Mouse (Mus musculus): Measurements from ENCODE around the gene Gm13420. TPM values are rescaled to one million over a fixed set of nuclear protein-coding genes. Genes with fewer than 3 reads are reported as not detected.
"Not testable (repeated sequence)": the region's sequence is repeated elsewhere in the genome, so short reads cannot be mapped to it uniquely, and the experiment has no call there.

Gm13420 gene
- total RNA-seq, 2 experiments from 2014 or later: 2.1 to 2.5 TPM

DNA sequence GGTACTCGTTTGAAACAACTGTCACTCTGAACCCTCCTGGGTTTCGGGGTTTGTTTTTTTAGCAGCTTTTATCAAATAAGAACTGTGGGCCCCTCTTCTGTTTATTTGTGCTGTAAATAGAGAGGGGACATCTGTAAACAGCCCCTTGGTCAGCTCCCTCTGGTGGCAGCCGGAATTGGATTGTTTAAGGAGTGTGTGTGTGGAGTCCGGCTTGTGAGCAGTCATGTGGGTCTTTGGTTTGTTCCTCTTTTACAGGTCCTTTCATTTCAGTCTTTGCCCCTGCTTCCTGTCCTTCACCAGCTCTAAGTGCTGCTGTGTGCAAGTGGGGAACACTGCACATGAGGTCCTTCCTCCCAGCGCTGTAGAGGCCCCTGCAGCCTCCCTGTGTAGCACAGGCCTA, 12.1 kb downstream of the Gm13420 start:
- no peak for DNase-seq (ENCODE audit: low spot score in 2 of 2)

DNA sequence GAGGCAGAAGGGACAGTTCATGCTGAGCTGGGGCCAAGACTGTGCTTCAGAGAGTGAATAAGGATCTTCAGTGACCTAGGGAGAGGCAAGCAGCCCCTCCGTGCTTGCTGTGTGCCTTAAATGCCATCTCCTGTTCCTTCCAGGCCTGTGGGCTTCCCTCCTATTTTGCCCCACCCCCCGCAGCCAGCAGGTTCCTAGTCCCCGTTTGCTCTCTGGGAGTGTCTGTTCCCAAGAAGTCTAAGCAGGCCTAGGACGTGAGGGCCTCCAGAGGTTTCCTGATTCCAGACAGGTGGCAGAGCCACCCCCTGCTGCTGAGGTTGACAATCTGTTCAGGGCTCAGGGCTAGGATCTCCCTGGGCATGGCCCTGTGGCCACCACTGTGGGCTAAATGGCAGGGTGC, 12.7 kb downstream of the Gm13420 start:
- no peak for DNase-seq (ENCODE audit: low spot score in 2 of 2)

DNA sequence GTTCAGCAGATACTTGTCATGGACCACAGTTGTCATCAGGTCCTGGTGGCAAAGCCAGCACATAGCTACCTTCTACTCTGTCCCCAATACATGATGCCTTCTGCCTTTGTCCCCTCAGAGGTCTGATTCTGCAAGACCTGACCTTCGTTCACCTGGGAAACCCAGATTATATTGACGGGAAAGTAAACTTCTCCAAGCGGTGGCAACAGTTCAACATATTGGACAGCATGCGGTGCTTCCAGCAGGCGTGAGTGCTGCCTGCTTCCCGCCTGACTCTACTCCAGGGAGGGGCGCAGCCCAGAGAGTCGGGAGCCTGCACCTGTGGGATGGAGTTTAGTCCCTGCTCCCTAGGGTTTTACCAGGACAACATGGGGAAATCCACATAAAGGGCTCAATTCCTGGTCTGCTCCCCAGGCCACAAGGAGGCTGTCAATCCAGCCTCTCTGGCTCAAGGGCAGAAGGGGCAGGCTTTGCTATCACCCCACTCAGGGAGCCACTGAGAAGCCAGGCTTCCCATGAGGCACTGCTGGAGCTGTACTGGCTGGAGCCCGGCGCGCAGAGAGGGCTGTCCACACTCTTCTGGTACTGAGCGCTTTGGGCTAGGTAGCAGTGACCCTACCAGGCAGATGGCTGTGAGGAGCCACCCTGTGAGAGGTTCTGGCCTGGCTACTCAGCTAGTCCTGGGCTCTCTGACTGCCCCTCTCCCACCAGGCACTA, 14.1 kb downstream of the Gm13420 start:
- no peak for DNase-seq (ENCODE audit: low spot score in 2 of 2)

DNA sequence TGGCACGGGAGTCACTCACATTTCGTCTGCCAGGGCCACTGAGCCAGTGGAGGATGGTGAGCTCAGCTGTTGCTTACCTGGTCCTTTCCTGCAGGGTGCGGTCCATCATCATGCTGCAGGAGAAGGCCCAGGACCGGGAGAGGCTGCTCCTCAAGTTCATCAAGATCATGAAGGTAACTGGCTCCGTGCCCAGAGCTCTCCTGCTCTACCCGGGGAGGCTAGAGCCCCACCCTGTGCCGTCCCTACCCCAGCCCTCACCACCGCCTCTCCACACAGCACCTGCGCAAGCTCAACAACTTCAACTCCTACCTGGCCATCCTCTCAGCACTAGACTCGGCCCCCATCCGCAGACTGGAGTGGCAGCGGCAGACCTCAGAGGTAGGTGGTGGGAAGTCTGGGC, 15.8 kb downstream of the Gm13420 start:
- DNase-seq (ENCODE audit: low spot score in 2 of 2): no peak

DNA sequence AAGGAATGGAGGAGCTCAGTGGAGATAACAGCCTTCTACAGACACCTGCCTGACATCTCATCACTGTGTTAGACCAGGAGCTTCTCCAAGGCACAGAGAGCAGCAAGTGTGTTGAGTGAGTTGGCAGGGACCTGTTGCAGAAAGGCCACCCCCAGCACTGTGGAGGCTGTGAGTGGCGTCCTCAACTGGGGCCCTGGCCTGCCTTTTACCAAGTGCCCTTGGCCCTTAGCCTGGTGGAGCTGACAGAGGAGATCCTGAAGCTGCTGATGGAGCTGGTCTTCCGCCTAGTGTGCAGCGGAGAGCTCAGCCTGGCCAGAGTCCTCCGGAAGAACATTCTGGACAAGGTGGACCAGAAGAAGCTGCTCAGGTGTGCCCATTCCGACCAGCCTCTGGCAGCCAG, 18.1 kb downstream of the Gm13420 start:
- DNase-seq (ENCODE audit: low spot score in 2 of 2): no peak

DNA sequence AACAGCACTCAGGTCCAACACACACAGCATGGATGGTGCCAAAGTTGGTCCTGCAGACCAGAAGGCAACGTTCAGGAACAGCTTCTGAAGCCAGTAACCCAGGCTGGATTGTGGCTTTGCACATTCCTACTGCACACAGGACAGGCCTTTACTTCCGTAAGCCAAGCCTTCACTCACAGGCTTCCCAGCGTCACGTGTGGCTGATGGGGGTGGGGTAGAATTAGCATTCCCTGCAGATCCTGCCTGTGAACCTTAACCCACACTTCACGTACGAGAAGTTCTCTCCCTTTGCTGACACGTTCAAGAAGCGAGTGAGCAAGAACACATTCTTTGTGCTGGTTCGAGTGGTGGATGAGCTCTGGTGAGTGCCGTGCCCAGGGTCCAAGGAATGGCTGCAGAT, 18.9 kb downstream of the Gm13420 start:
- DNase-seq (ENCODE audit: low spot score in 2 of 2): no peak

DNA sequence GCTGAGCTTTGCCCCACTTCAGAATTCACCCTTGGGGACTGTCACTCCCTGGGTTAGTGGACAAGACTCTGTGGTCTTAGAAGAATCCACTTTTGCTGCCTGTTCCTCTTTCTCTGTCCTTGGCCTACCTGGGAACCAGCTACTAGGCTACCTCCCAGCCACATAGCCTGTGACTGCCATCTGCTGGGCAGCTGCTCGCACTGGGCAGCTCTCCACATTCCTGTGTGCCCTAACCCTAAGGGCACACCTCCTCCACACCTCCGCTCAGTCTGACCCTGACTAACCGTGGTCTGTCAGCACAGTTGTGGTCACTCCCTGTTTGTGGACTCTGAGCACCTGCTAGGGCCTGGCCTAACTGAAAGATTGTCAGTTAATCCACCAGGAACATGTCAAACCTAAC, 19.9 kb downstream of the Gm13420 start:
- DNase-seq (ENCODE audit: low spot score in 2 of 2): peak in 1 of 2 experiments; percentile 37

DNA sequence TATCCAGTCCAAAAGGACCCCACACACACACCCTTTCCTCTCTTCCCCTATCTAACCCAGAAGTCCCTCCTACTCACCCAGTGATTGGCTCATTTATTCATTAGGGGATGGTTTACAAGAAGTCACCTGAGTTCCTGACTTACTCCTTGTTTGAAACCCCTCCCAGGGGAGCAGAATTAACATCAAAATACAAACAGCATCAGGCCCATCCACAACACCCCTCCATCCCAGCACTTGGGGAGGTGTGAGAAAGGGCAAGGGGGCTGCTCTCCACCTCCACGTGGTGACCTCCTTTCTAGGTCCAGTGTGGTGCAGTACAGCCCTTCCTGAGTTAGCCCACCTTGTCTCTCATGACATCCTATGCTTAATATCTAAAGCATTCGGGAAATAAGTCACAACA, 22.0 kb downstream of the Gm13420 start:
- DNase-seq (ENCODE audit: low spot score in 2 of 2): no peak

DNA sequence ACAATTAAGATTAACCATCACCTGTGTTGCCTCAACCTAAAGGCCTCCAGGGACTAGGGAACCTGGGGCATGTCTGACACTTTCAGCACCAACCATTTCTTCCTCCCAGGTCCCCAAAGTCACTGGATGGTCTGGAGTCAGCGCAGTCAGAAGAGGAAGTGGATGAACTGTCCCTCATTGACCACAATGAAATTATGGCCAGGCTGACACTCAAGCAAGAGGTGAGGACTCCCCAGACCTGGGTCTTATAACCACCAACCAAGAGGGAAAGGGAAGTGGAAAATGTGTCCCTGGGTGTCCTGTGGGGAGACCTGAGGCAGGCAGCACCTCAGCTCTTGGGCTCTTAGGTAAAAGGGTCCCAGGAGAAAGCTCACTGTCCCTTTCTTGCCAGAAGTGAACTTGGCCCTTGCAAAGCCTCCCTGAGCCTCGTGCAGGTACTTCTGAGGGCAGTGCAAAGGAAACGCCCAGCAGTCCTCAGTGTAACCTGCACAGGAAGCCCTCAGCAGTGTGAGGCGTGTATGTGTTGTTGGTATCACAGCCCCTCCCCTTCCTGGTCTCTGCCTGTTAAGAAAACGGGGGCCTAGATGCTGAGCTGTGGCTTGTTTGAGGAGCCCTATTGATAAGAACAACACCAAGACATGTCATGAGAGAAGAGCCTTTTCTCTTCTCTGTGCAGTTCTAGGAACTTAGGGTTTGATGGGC, 26.7 kb downstream of the Gm13420 start:
- no peak for DNase-seq (ENCODE audit: low spot score in 2 of 2)

DNA sequence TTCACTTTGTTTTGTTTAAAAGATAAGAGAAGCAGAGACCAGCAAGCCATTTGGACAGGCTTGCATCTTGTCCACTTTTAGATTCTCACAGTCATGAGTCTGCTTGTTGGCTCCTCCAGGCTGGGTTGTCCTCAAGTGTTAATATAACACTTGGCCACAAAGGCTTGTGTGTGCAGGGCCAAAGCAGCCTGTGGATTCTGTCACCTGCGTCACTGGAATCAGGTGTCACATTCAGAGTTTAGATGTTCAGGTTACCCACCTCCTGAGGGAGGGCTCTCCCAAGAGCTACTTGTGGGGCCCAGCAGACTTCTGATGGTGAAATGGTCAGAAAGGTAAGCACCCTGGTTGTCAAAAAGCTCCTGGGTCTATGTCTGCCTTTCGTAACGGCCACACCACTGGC, 28.4 kb downstream of the Gm13420 start:
- DNase-seq (ENCODE audit: low spot score in 2 of 2): no peak

DNA sequence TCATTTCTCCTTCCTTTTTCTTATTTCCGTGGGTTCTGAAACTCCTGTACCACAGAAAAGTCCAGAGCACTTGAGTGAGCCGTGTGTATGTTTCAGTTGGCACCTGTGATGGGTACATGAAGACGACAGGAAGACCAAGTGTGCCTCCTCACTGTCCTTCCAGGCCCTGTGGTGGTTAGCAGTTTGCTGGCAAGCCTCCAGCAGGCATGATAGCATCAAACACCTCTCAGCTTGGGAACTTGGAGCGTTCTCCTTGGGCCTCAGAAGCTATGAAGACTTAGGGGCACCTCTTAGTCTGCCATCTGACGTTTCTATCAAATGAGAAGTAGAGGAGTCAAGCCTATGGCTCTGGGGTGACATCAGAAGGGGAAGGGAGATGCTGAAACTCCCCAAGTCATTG, 32.9 kb downstream of the Gm13420 start:
- no peak for DNase-seq (ENCODE audit: low spot score in 2 of 2)

DNA sequence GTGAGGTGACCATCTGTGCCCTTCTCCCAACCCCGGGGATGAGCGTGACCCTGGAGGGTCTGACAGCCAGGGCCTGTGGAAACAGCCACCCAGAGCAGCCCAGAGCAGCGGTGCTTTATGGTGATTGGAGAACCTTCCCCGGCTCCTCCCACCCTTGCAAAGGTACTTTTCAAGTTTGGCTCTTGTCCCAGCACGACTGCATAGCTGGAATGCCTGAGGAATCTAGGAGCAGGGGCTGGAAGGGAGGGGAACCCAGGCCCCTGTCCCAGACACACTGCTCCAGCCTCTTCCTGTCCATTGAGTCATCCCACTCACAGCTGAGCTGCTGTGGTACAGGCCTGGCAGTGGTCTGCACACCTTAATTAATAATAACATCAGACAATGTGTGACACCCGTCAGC, 34.8 kb downstream of the Gm13420 start:
- no peak for DNase-seq (ENCODE audit: low spot score in 2 of 2)

DNA sequence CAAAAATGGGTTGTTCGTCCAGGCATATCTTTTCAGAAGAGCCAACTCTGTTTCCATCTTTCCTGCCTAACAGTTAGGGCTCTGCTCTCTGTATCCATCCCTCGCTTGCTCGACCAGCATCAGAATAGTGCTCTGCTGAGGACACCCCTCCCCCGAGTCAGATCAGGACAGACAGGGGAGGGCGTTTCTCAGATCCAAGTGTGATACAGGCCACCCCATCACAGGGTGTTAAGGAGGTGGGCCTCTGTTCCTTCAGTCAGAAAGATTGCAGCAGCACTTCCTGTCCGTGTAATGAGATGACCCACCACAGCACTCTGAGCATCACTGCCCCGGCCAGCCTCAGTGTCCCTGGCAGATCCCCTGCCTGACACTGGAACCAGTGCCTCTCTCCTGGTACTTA, 35.3 kb downstream of the Gm13420 start:
- no peak for DNase-seq (ENCODE audit: low spot score in 2 of 2)

DNA sequence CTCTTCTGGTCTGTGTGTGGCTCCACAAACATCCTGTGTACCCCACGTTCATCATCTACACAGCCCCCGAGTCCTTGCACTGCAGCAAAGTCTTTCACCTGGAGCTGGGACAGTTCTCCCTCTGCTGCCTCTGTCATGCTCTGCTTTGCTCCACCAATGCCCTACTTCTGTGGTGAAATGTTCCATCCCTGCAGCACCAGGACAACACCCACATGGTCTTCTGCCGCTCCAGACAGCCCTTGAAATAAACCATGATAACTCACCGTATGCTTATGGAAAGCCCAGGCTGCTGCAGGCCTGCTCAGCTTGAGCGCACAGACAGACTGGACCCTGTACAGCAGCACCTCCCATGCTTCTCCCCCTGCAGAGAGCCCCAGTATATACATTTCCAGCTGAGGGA, 37.4 kb downstream of the Gm13420 start:
- peak; percentile 40 to 65 for DNase-seq (ENCODE audit: low spot score in 2 of 2)

DNA sequence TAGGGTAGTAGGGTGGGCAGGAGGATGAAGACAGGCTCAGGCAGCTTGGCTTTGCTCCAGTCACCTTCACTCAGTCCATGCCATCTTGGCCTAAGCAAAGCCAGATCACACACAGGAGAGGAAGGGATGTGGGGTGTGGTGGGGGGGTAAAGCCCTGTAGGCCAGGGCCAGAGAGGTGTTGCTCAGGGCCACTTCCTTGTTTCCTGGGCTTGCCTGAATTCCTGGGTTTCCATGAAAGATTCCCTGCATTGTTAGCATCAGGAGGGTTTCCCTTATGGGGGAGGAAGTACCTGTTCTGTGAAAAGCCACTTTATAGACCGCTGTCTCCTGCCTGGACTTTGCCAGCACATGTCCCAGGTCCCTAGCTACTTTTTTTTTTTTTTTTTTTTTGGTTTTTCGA, 38.0 kb downstream of the Gm13420 start:
- no peak for DNase-seq (ENCODE audit: low spot score in 2 of 2)

DNA sequence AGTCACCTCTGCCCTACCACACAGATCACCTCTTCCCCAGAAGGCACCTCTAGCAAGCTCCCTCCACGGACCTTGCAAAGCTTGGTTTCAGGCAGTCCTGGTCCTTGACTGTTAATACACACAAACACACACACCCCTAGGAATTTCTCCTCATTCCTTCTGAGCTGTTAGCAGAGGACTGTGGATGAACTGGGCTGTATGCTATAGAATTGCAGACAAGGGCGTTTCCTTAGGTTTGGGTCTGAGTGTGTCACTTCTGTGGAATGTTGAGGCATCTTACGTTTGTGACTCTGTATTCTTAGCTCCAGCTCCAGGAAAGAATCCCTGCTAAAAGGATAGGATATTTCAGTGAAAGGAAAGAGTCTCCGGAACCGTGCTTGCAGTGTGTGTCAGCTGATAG, 39.6 kb downstream of the Gm13420 start:
- no peak for DNase-seq (ENCODE audit: low spot score in 2 of 2)

DNA sequence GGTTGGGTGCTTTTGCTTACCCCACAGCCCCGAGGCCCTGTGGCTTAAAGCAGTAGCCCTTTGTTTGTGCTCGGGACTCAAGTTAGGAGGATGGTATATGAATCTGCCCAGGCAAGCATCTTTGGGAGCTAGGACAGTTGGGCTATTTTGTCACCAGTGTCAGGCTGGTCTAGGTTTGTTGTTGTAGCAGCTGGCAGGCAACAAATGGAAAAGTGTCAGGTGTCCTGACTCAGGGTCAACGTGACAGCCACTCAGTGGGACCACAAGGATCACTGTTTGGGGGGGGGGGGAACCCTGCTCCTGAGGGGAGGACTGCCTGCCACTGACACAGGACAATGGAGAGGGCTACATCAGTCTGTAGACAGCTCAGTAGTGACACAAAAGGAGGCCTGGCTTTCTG, 40.4 kb downstream of the Gm13420 start:
- no peak for DNase-seq (ENCODE audit: low spot score in 2 of 2)

DNA sequence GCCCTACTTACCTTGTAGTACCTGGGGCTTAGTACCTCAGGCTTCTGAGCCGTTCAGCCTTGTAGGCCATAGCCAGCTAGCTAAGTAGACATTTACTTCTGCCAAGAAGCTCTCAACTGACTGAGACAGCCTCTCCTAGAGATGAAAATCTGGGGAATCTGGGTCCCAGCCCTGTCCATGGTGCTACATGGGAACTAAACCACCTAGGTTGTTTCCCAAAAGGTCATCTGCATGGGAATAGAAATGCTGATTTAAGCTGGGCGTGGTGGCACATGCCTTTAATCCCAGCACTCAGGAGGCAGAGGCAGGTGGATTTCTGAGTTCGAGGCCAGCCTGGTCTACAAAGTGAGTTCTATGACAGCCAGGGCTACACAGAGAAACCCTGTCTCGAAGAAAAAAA, 43.3 kb downstream of the Gm13420 start:
- not testable (repeated sequence) for DNase-seq (ENCODE audit: low spot score in 2 of 2)

DNA sequence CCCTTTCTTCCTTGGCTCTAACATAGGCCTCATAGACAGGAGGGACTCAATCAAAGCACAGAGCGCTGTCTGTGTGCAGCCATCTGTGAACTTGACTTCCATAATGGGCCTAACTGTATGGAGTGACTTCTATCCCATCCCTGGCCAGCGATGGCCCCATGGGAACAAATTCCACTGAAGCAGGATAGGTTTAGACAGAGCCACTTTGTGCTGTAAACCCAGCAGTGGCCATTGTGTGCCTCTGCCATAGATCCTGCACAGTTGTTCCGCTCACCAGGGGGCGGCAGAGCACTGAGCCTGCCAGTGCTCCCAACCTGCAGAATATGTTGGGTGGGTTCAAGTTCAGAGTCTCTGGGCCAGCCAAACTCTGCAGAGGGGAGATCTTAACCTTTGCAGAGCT, 43.8 kb downstream of the Gm13420 start:
- DNase-seq (ENCODE audit: low spot score in 2 of 2): no peak

DNA sequence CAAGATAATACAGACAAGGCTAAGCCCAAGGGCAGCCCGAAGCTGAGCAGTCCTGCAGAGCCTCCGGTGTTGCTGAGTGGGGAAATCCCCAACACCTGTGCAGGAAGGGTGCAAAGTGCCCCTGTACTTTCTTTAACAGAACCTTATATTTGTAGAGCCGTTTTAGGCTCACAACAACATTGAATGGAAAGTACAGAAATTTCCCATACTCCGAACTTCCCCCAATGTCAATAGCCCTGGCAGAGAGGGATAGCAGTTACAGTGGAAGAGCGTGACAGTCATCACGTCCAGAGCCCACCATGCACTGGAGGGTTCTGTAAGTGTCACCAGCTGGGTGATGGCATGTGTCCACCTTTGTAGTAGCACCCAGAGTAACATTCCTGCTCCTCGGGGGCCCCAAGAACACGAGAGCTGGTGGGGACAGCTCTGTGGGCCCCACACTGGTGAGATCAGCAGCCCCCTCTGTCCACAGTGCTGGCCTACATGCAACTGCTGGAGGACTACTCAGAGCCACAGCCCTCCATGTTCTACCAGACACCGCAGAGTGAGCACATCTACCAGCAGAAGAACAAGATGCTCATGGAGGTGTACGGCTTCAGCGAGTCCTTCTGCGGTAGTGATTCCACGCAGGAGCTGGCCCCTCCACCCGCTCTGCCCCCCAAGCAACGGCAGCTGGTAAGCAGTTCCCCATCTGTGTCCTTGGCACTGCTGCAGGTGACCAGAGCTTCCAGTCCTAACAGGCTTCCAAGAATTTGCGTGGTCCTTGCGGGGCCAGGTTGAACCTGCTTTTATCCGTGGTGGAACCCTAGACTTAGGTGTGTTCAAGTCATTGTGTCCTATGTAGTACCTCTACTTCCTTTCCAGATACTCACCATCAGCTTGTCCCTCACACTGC, 44.5 kb downstream of the Gm13420 start:
- no peak for DNase-seq (ENCODE audit: low spot score in 2 of 2)

DNA sequence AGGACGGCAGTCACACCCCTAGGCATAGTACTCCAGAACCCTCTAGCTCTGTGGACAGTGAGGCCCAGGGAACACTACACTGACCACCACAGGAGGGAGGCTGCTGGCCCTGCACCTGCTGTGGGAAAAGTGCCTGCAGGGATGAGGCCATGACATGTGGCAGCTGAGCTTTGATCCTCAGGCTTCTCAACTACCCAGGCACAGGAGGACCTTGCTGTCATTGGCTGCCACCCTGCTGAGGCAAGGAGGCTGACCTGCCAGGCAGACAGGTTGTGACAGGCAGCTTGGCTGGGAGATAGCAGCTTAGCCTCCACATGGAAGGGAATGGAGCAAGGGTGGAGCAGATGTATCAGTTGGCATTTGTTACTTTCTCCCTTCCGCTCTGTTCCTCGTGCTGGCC, 46.0 kb downstream of the Gm13420 start:
- no peak for DNase-seq (ENCODE audit: low spot score in 2 of 2)
